Comparison of ENCODE assay signal across 8 mouse cellular contexts in the genomic region with DNA sequence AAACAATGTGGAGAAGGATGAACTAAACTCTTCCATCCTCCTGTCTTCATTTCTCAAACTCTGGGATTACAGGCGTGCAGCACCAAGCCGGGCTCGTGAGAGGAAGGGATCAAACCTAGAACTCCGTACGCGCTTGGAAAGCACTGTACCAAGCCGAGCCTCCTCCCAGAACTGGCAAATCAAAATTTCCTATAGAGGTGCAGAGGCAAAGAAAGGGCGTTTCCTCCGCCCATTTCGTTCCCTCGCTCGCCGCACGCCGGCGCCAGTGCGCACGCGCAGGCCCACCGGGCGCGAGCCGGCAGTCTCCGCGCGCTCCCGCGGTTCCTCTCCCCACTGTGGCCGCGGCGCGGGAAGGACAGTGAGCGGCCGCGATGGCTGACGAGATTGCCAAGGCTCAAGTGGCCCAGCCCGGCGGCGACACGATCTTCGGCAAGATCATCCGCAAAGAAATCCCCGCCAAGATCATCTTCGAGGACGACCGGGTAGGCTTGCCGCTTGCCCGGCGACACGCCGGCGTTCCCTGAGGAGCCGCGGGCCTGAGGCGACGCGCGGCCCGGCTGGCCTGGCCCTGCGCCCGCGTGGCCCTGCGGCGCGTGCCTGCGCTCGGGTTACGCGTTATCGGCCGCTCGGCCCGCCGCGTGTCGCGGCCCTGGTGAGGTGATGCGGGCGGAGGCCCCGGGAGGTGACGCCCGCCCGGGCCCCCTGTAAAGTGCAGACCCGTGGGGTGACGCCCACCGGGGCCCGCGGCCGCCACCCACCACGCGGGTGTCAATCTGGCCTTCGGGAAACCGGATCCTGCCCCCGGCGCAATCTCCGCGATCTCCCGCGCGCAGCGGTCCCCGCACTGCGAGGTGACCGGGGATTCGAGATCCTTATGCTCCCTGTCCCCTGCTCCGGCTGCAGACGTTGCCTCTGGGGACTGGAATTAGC. TPM values are rescaled to one million over a fixed set of nuclear protein-coding genes. Genes with fewer than 3 reads are reported as not detected.
A peak's percentile ranks its signal among the peaks of the same experiment; 100 is the strongest.
DNase-seq lines count a peak whose midpoint lies in the region; ATAC-seq and TF ChIP-seq lines count a peak whose summit lies in the region.

TSS of gene Hint1 (plus strand) at position 265 of the 930 bp plus-strand sequence.

- peak in 1 of 2 experiments; percentile 43; a peak in 2 of 4 replicates for TF ChIP-seq CTCF in CH12.LX (conservative IDR thresholded peaks at IDR 0.05 in 1 of 2, IDR thresholded peaks at IDR 0.05 in 1 of 2; ENCODE audit: low read depth in 2 of 2, low read length in 2 of 2)

- H3K9ac ChIP-seq in CH12.LX (ENCODE audit: insufficient read depth, low read depth) = peak within 1 kb of the TSS; percentile 99
- H3K9ac ChIP-seq in forebrain, embryonic 11.5 days (ENCODE audit: low read length) = peak within 1 kb of the TSS; percentile 99
- peak within 1 kb of the TSS; percentile 89 for H3K9ac ChIP-seq in heart, embryonic 15.5 days
- H3K9ac ChIP-seq in liver, embryonic 13.5 days = peak within 1 kb of the TSS; percentile 94
- peak within 1 kb of the TSS; percentile 90 for H3K9ac ChIP-seq in stomach, embryonic 14.5 days (replicated peaks; ENCODE audit: low read depth, low read length)

- in situ Hi-C loops in CH12.LX (cut with MboI; ENCODE audit: low pct_ligation_motif_present, low pct_unique_long_range_greater_than_20kb, low sequenced_read_pairs) = loop anchor here (10.0 kb wide), 2 partner anchors 342 to 552 kb away; partner anchors contain the start of gene Rapgef6

- peak within 1 kb of the TSS; percentile 76 for H3K4me2 ChIP-seq in CH12.LX (ENCODE audit: insufficient read depth, low read depth, poor library complexity, severe bottlenecking)
- peak within 1 kb of the TSS; percentile 79 for H3K4me2 ChIP-seq in forebrain, embryonic 11.5 days (ENCODE audit: low read depth, low read length, severe bottlenecking)
- peak within 1 kb of the TSS; percentile 65 for H3K4me2 ChIP-seq in heart, embryonic 15.5 days
- H3K4me2 ChIP-seq in liver, embryonic 13.5 days = peak within 1 kb of the TSS; percentile 87
- H3K4me2 ChIP-seq in stomach, embryonic 14.5 days (replicated peaks; ENCODE audit: low read depth, low read length) = peak within 1 kb of the TSS; percentile 52

- TF ChIP-seq EP300 in CH12.LX (IDR thresholded peaks at IDR 0.05; ENCODE audit: low read length) = no peak

- peak within 1 kb of the TSS; percentile 70 to 97 (median 91) for H3K4me3 ChIP-seq in CH12.LX (replicated peaks in 1 of 3; ENCODE audit: low read depth in 2 of 3, low read length in 2 of 3, poor library complexity in 1 of 3)
- peak within 1 kb of the TSS; percentile 95 for H3K4me3 ChIP-seq in forebrain, embryonic 11.5 days (ENCODE audit: low read depth, low read length)
- H3K4me3 ChIP-seq in heart, embryonic 15.5 days = peak within 1 kb of the TSS; percentile 74
- peak within 1 kb of the TSS; percentile 82 for H3K4me3 ChIP-seq in liver, embryonic 13.5 days (replicated peaks)
- H3K4me3 ChIP-seq in stomach, embryonic 14.5 days (ENCODE audit: low read depth, low read length) = peak within 1 kb of the TSS; percentile 68

- under 1% methylated on average over 106 of the region's 107 CpGs for WGBS in forebrain, embryonic 11.5 days
- WGBS in heart, embryonic 15.5 days = under 1% methylated on average over 101 of the region's 107 CpGs
- under 1% methylated on average over 107 of the region's 107 CpGs for WGBS in liver, embryonic 13.5 days (ENCODE audit: insufficient replicate concordance)
- WGBS in stomach, embryonic 14.5 days = under 1% methylated on average over 106 of the region's 107 CpGs

- H3K9me3 ChIP-seq in CH12.LX (replicated peaks; ENCODE audit: low read length) = no peaks in the 10 kb centered on the region
- no peaks in the 10 kb centered on the region for H3K9me3 ChIP-seq in forebrain, embryonic 11.5 days (ENCODE audit: control insufficient read depth, low read length)
- no peaks in the 10 kb centered on the region for H3K9me3 ChIP-seq in heart, embryonic 15.5 days (replicated peaks)
- H3K9me3 ChIP-seq in liver, embryonic 13.5 days (replicated peaks) = no peaks in the 10 kb centered on the region
- H3K9me3 ChIP-seq in stomach, embryonic 14.5 days (ENCODE audit: control insufficient read depth, low read depth, low read length) = no peaks in the 10 kb centered on the region

- TF ChIP-seq POLR2A in CH12.LX (IDR thresholded peaks at IDR 0.05; ENCODE audit: low read depth, low read length) = peak; percentile 98

- TF ChIP-seq RAD21 in CH12.LX (IDR thresholded peaks at IDR 0.05; ENCODE audit: low read depth, low read length) = no peak

- H3K4me1 ChIP-seq in CH12.LX (ENCODE audit: control insufficient read depth in 1 of 2, insufficient read depth in 2 of 2) = peaks cover 7 to 47% of the 10 kb centered on the region in 2 experiments
- peaks cover 3% of the 10 kb centered on the region; the same call in 1 of the 2 replicates for H3K4me1 ChIP-seq in forebrain, embryonic 11.5 days (replicated peaks; ENCODE audit: control insufficient read depth, insufficient read depth, low read length)
- peaks cover 27% of the 10 kb centered on the region for H3K4me1 ChIP-seq in heart, embryonic 15.5 days (replicated peaks)
- H3K4me1 ChIP-seq in liver, embryonic 13.5 days (replicated peaks) = peaks cover 58% of the 10 kb centered on the region
- H3K4me1 ChIP-seq in stomach, embryonic 14.5 days (ENCODE audit: control insufficient read depth, insufficient read depth, low read length) = peaks cover 7% of the 10 kb centered on the region; the same call in 1 of the 2 replicates

- H3K27ac ChIP-seq in CH12.LX (ENCODE audit: insufficient read depth, low read depth) = peak within 1 kb of the TSS; percentile 81
- H3K27ac ChIP-seq in forebrain, embryonic 11.5 days (ENCODE audit: low read depth, low read length) = peak within 1 kb of the TSS; percentile 80
- H3K27ac ChIP-seq in heart, embryonic 15.5 days = peak within 1 kb of the TSS; percentile 91
- peak within 1 kb of the TSS; percentile 92 for H3K27ac ChIP-seq in liver, embryonic 13.5 days
- H3K27ac ChIP-seq in stomach, embryonic 14.5 days (ENCODE audit: low read length) = peak within 1 kb of the TSS; percentile 83

- no peaks in the 10 kb centered on the region for H3K27me3 ChIP-seq in CH12.LX (replicated peaks)
- no peaks in the 10 kb centered on the region for H3K27me3 ChIP-seq in forebrain, embryonic 11.5 days (ENCODE audit: control insufficient read depth, insufficient read depth, low read length)
- H3K27me3 ChIP-seq in heart, embryonic 15.5 days = no peaks in the 10 kb centered on the region
- H3K27me3 ChIP-seq in liver, embryonic 13.5 days = no peaks in the 10 kb centered on the region
- H3K27me3 ChIP-seq in stomach, embryonic 14.5 days (ENCODE audit: control insufficient read depth, insufficient read depth, low read length) = no peaks in the 10 kb centered on the region

- dilution Hi-C loops in CH12.LX (cut with MboI; ENCODE audit: extremely low pct_ligation_motif_present, extremely low pct_unique_long_range_greater_than_20kb, low sequenced_read_pairs) = no loop called here

- DNase-seq in CH12.LX (ENCODE audit: extremely low read depth) = peak; percentile 95
- peak; percentile 78 for DNase-seq in c-Kit-positive CD71-negative TER-119-negative erythroid progenitor cells, embryonic 14.5 days (ENCODE audit: low read depth)
- DNase-seq in forebrain, embryonic 11.5 days (ENCODE audit: low spot score) = peak; percentile 96
- peak; percentile 89 to 94 for DNase-seq in kidney, postnatal 25 days
- DNase-seq in liver, embryonic 13.5 days = peak; percentile 85
- peak; percentile 85 to 88 for DNase-seq in natural killer cell, adult 2 months (ENCODE audit: low spot score in 2 of 2)

- ATAC-seq in forebrain, embryonic 11.5 days (replicated peaks; ENCODE audit: low FRiP score) = peak; percentile 76
- ATAC-seq in heart, embryonic 15.5 days (replicated peaks; ENCODE audit: insufficient number of reproducible peaks, insufficient read depth, low FRiP score, low read depth) = peak; percentile 84
- ATAC-seq in liver, embryonic 13.5 days (ENCODE audit: low read depth) = peak; percentile 82
- peak; percentile 88 for ATAC-seq in stomach, embryonic 14.5 days (ENCODE audit: insufficient number of reproducible peaks, insufficient read depth, low FRiP score, low read depth)

- H3K79me2 ChIP-seq in CH12.LX (replicated peaks; ENCODE audit: control insufficient read depth, extremely low read depth, insufficient read depth, poor library complexity, severe bottlenecking) = peaks cover 33% of the 10 kb centered on the region

- H3K36me3 ChIP-seq in CH12.LX (replicated peaks in 1 of 2; ENCODE audit: control insufficient read depth in 1 of 2, insufficient read depth in 1 of 2, low read length in 1 of 2) = peaks cover 18 to 33% of the 10 kb centered on the region in 2 experiments
- H3K36me3 ChIP-seq in forebrain, embryonic 11.5 days (ENCODE audit: control insufficient read depth, insufficient read depth, low read length) = peaks cover 11% of the 10 kb centered on the region
- H3K36me3 ChIP-seq in heart, embryonic 15.5 days = peaks cover 21% of the 10 kb centered on the region
- H3K36me3 ChIP-seq in liver, embryonic 13.5 days = peaks cover 35% of the 10 kb centered on the region
- peaks cover 19% of the 10 kb centered on the region for H3K36me3 ChIP-seq in stomach, embryonic 14.5 days (ENCODE audit: control insufficient read depth, insufficient read depth, low read length)

TF ChIP-seq in CH12.LX, 34 proteins besides CTCF, POLR2A, EP300 and RAD21 (continues in another document):
- TF ChIP-seq USF1 (IDR thresholded peaks at IDR 0.05; ENCODE audit: low read depth, low read length) = no peak
- peak; percentile 88 for TF ChIP-seq MYC (IDR thresholded peaks at IDR 0.05; ENCODE audit: low read depth, low read length)
- TF ChIP-seq MAX (IDR thresholded peaks at IDR 0.05; ENCODE audit: low read length) = peak; percentile 71; the same call in 1 of the 2 replicates
- TF ChIP-seq MAFK (IDR thresholded peaks at IDR 0.05; ENCODE audit: insufficient replicate concordance, low read length) = no peak
- no peak for TF ChIP-seq UBTF (IDR thresholded peaks at IDR 0.05; ENCODE audit: low read depth, low read length)
- TF ChIP-seq MAZ (IDR thresholded peaks at IDR 0.05; ENCODE audit: low read depth, low read length) = 0 out of 2 replicates have a peak, but pooled peaks have one; percentile 25
- no peak for TF ChIP-seq JUN (IDR thresholded peaks at IDR 0.05; ENCODE audit: insufficient read depth, low read depth, low read length)
- TF ChIP-seq BHLHE40 (IDR thresholded peaks at IDR 0.05; ENCODE audit: low read depth, low read length) = no peak
- peak; percentile 96 for TF ChIP-seq POLR2AphosphoS2 (IDR thresholded peaks at IDR 0.05; ENCODE audit: low read depth, low read length)
- peak; percentile 87 for TF ChIP-seq MXI1 (IDR thresholded peaks at IDR 0.05; ENCODE audit: low read depth, low read length)

RNA-seq across cellular contexts. Expression of gene Hint1, which starts in this region (rescaled TPM):
- 1,034 and 1,097 TPM in 2 replicates for total RNA-seq in CH12.LX (2012; rRNA removed)
- total RNA-seq in CH12.LX (2014; rRNA removed) = 1,162 and 1,228 TPM in 2 replicates
- 854 and 997 TPM in 2 replicates for polyA plus RNA-seq in CH12.LX (2012; ENCODE audit: insufficient read length, low read depth)
- polyA plus RNA-seq in forebrain, embryonic 11.5 days (2014; fragmentation: Nextera tagmentation; extraction: Ambion mirVana) = 633 and 702 TPM in 2 replicates
- polyA plus RNA-seq in heart, embryonic 15.5 days (2015; fragmentation: Nextera tagmentation; extraction: Ambion mirVana) = 497 and 753 TPM in 2 replicates
- 519 and 540 TPM in 2 replicates for polyA plus RNA-seq in liver, embryonic 13.5 days (2015; fragmentation: Nextera tagmentation; extraction: Ambion mirVana)
- 672 and 728 TPM in 2 replicates for polyA plus RNA-seq in stomach, embryonic 14.5 days (2014; fragmentation: Nextera tagmentation; extraction: Ambion mirVana)

Comparison
In these comparisons a context has a peak if more than half of its experiments do, and no peak if none do; other contexts are left out.
1. Peak in every context shown above with its lines: DNase-seq, ATAC-seq, H3K4me3 ChIP-seq and H3K27ac ChIP-seq.